Mouse (Mus musculus) hindbrain, embryonic 11.5 days (tissue): ENCODE measurements around the gene 1700016K19Rik. TPM values are rescaled to one million over a fixed set of nuclear protein-coding genes. Genes with fewer than 3 reads are reported as not detected.

Experiments used
- ATAC-seq: fragments of 200-750 bp; cut with Nextera tagmentation; 2 replicates; pipeline ENCODE4 v1.8.0; 2017; ENCODE audit warnings: mild to moderate bottlenecking, moderate TSS enrichment, moderate library complexity; ENCODE audit not compliant: low FRiP score
- DNase-seq: peaks from one replicate; pipeline ENCODE4 v3.0.0-alpha.2; 2015; ENCODE audit warnings: low spot score
- H3K27ac ChIP-seq: fragments of 300-500 bp; sonication (generic); 2 replicates; pipeline ENCODE4 v1.5.1; 2014; ENCODE audit warnings: mild to moderate bottlenecking, low read depth, low read length
- H3K27me3 ChIP-seq: fragments of 300-500 bp; sonication (generic); 2 replicates; pipeline ENCODE4 v1.6.1; 2014; ENCODE audit warnings: mild to moderate bottlenecking, low read length, moderate library complexity, mixed read lengths; ENCODE audit not compliant: control insufficient read depth, insufficient read depth
- H3K36me3 ChIP-seq: fragments of 300-500 bp; sonication (generic); 2 replicates; pipeline ENCODE4 v1.6.1; 2014; ENCODE audit warnings: mild to moderate bottlenecking, low read length, moderate library complexity, mixed read lengths; ENCODE audit not compliant: control insufficient read depth, insufficient read depth
- H3K4me1 ChIP-seq: fragments of 300-500 bp; sonication (generic); replicated peaks from 2 replicates; pipeline ENCODE4 v1.6.1; 2014; ENCODE audit warnings: low read length, mixed read lengths; ENCODE audit not compliant: control insufficient read depth, insufficient read depth
- H3K4me2 ChIP-seq: fragments of 300-500 bp; sonication (generic); replicated peaks from 2 replicates; pipeline ENCODE4 v1.6.1; 2014; ENCODE audit warnings: mild to moderate bottlenecking, low read depth, low read length
- H3K4me3 ChIP-seq: fragments of 300-500 bp; sonication (generic); 2 replicates; pipeline ENCODE4 v1.5.1; 2014; ENCODE audit warnings: low read depth, low read length
- H3K9ac ChIP-seq: fragments of 300-500 bp; sonication (generic); 2 replicates; pipeline ENCODE4 v1.6.1; 2014; ENCODE audit warnings: low read depth, low read length
- H3K9me3 ChIP-seq: fragments of 300-500 bp; sonication (generic); 2 replicates; pipeline ENCODE4 v1.6.1; 2016; ENCODE audit warnings: low read length; ENCODE audit not compliant: control insufficient read depth
- WGBS: fragments of 180-500 bp; shearing (Covaris S2); extraction: QIAGEN DNeasy Blood & Tissue Kit; methylation state at CpG from one replicate; pipeline ENCODE4 v1.1.7; 2014; 5-methylcytosine and 5-hydroxymethylcytosine counted together
- polyA plus RNA-seq: library from polyadenylated mRNA; unstranded; fragments of >200 nt; fragmentation: Nextera tagmentation; extraction: Ambion mirVana; gene quantifications from 2 replicates; pipeline ENCODE4 v1.2.1, GENCODE M21; 2014

The 1700016K19Rik gene
- polyA plus RNA-seq, 1 experiment from 2014 or later: 3.1 TPM

DNA sequence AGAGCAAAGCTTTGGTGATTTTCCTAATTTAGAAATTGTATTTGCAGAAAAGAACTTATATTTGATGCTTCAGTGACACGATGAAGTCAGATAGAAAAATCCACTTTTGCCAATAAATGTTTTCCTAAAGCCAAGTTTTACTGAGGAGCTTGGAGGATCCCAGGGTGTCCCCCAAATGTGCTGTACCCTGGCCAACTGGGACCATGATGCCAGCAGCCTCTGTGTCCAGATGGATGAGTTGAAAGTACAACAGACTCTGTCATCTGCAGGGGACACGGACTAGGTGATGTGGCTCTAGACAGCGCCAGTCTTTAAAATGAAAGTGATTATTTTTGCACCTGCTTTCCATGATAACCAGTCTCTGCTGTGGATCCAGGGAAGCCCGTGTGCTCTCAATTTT, 20.2 kb downstream of the 1700016K19Rik start:
- no peak overlapping the region for H3K9ac ChIP-seq
- WGBS: 92% methylated on average over 4 of the region's 4 CpGs

DNA sequence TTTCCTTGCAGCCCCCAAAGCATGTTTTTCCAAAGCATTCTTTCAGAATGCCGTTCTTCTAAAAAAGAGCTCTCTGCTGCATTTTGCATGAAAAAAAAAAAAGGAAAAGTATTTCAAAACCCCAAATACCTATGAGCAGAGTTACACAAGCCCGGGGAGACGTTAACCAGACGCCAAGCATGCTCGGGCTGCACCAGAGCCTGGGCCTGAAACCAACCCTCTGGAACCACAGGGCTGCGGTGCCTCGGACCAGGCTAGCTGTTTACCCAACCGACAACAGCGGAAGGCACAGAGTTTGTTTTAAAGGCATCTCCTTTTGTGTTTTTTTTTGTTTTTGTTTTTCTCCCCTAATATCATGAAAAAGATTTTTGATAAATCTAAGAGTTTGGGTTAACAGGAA, 21.2 kb downstream of the 1700016K19Rik start:
- no peak overlapping the region for H3K9ac ChIP-seq
- no peak overlapping the region for H3K4me3 ChIP-seq
- ATAC-seq (no peak), DNase-seq (no peak)
- no peaks in the 10 kb centered on the region for H3K36me3 ChIP-seq
- 0 out of 2 replicates have a peak, but pooled peaks cover 2% of the 10 kb centered on the region for H3K4me1 ChIP-seq
- 83% methylated on average over 9 of the region's 9 CpGs for WGBS
- H3K9me3 ChIP-seq: no peaks in the 10 kb centered on the region
- H3K27me3 ChIP-seq: no peaks in the 10 kb centered on the region
- H3K27ac ChIP-seq: no peak overlapping the region
- H3K4me2 ChIP-seq: no peak overlapping the region

More for the DNA sequence above, 20.2 kb downstream of the 1700016K19Rik start:
- no peak for ATAC-seq
- Histone ChIP-seq H3K9me3 (no peaks in the 10 kb centered on the region), H3K27ac (no peak overlapping the region), H3K36me3 (no peaks in the 10 kb centered on the region), H3K27me3 (no peaks in the 10 kb centered on the region), H3K4me1 (no peaks in the 10 kb centered on the region), H3K4me2 (no peak overlapping the region), H3K4me3 (no peak overlapping the region)
- DNase-seq: no peak

DNA sequence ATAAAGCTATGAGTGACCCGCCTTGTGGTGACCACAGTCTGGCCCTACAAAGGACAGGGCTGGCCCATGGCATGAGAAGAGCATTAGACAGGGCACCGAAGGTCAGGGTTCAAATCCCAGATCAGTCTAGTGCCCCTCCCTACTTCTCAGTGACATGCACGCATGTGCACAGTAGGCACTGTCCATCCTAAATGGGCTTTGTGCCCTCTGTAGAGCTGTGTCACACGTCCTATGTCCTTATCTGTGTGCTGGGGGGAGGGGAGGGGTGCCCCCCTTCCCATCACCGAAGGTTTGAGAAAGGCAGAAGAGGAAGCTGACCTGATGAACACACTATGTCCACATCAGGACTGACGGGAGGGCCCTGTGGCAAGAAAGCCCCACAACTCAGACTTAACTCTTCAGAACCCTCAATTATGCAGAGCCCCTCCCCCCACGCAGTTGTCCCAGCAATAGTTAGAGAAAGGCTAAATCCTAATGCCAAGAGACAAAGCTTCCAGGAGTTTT, 25.4 kb downstream of the 1700016K19Rik start:
- H3K4me2 ChIP-seq: no peak overlapping the region
- no peak overlapping the region for H3K9ac ChIP-seq
- no peaks in the 10 kb centered on the region for H3K36me3 ChIP-seq
- H3K27me3 ChIP-seq: 0 out of 2 replicates have a peak, but pooled peaks cover 3% of the 10 kb centered on the region
- ATAC-seq (no peak), DNase-seq (no peak)
- no peak overlapping the region for H3K4me3 ChIP-seq
- WGBS: 74% methylated on average over 7 of the region's 7 CpGs
- H3K9me3 ChIP-seq: no peaks in the 10 kb centered on the region
- H3K27ac ChIP-seq: no peak overlapping the region
- peaks cover 9% of the 10 kb centered on the region for H3K4me1 ChIP-seq

DNA sequence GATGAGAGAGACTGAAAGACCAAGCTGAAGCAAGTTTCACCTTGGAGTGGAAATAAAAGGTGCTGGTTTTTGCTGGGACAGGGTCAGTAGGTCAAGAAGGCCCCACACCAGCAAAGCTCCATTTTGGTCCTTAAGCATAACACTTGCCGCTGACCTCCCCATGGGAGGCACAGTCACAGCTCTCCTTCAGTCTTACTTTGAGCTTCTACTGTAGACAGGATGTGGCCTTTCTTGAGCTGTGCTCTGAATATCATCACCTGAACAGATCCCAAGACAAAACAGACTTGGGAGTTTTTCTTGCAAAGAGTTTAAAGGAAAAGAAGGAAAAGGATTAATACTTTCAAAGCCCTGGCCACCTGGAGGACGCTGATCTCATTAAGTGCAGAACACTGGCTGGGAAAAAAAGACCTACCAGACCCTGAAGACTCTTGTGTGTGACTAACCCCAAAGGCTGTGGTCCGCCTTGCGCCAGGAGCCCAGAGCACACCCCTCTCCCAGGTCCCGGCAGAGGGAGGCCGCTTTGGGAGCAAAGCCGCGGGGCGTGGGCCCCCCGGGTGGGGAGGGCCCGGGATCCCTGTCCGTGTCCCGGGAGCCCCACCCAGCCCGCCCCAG, 26.9 kb downstream of the 1700016K19Rik start:
- H3K27ac ChIP-seq: 0 out of 2 replicates have a peak overlapping the region, but pooled peaks have one; percentile 20
- DNase-seq (peak; percentile 22), ATAC-seq (peak; percentile 28)
- no peaks in the 10 kb centered on the region for H3K36me3 ChIP-seq
- H3K4me2 ChIP-seq: peak overlapping the region; percentile 88
- peak overlapping the region; percentile 60 for H3K4me3 ChIP-seq
- no peaks in the 10 kb centered on the region for H3K9me3 ChIP-seq
- 0 out of 2 replicates have a peak, but pooled peaks cover 3% of the 10 kb centered on the region for H3K27me3 ChIP-seq
- peak overlapping the region; percentile 69 for H3K9ac ChIP-seq
- peaks cover 9% of the 10 kb centered on the region for H3K4me1 ChIP-seq
- WGBS: 4% methylated on average over 13 of the region's 14 CpGs

DNA sequence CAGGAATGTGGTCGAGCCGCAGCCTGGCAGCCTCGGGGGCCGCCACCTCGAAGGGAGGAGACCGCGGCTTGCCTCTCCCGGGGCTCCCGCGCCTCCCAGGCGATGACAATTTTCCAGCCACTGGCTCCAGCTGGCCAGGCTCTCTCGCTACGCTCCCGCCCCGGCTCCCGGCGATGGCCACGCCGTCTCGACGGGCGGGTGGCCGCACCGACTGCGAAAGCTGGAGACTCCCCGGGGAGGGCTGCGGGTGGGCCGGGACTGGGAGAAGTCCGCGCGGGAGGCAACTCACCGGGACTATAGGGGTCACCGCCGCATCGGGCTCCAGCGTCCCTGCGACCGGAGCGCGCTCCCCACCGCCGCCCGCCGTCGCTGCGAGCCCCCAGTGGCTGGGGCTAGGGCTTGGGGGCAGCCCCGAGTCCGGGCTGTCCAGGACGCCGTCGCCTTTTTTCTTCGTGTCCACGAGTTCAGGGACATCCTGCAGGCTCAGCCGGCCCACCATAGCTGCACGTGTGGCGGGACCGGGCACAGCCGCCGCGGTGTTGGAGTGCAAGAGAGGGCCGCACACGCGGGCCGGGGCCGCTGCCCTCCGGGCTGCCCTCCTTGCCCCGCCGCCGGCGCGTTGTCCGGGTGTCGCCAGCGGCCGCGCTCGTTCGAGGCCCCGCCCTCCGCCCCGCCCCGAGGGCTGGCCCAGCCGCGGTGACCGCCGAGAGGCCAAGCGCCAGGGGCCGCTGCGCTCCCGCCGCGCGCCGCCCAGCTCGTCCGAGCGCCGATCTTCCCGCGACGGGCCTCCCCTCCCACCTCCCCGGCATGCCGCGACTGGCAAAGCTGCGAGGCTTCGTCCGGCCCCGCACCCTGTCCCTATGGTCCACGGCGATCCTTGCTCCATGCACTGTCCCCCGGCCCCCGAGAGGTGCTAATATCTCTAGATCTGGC, 27.7 kb downstream of the 1700016K19Rik start, which contains the start of gene Rflnb:
TSS of gene Rflnb (minus strand) at position 644 of the 933 bp plus-strand sequence.
- WGBS: 0% methylated on average over 77 of the region's 112 CpGs

DNA sequence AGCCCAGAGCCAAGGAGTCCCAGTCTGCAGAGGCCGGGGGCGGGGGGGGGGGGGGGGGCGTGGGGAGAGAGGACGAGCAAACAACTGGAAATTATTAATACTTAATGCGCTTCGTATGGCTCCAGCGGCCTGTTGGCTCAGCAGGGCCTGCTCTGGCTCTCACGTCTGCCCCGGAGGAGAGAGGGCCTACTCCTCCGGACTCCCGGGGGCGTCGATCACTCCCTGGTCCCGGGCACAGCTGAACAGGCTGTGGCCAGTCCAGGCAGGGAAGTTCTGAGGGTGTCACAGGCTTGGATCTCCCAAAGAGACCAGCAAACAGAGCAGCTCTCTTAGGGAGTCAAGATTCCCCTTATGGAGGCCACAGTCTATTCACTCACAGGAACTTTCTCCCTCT, 28.4 kb downstream of the 1700016K19Rik start:
- 3% methylated on average over 10 of the region's 14 CpGs for WGBS
- H3K4me3 ChIP-seq: peak overlapping the region; percentile 60
- DNase-seq (peak; percentile 45), ATAC-seq (peak; percentile 57; the same call in 1 of the 2 replicates)
- peak overlapping the region; percentile 20; the same call in 1 of the 2 replicates for H3K27ac ChIP-seq
- peaks cover 9% of the 10 kb centered on the region for H3K4me1 ChIP-seq
- peak overlapping the region; percentile 69 for H3K9ac ChIP-seq
- H3K9me3 ChIP-seq: no peaks in the 10 kb centered on the region
- no peaks in the 10 kb centered on the region for H3K36me3 ChIP-seq
- H3K4me2 ChIP-seq: peak overlapping the region; percentile 88
- 0 out of 2 replicates have a peak, but pooled peaks cover 3% of the 10 kb centered on the region for H3K27me3 ChIP-seq

More for the DNA sequence above, 27.7 kb downstream of the 1700016K19Rik start, which contains the start of gene Rflnb:
- peak within 1 kb of the TSS; percentile 60 for H3K4me3 ChIP-seq
- peaks cover 9% of the 10 kb centered on the region for H3K4me1 ChIP-seq
- no peaks in the 10 kb centered on the region for H3K9me3 ChIP-seq
- DNase-seq (peak; percentile 91), ATAC-seq (peak; percentile 86)
- peak within 1 kb of the TSS; percentile 88 for H3K4me2 ChIP-seq
- 0 out of 2 replicates have a peak, but pooled peaks cover 3% of the 10 kb centered on the region for H3K27me3 ChIP-seq
- peak within 1 kb of the TSS; percentile 20; the same call in 1 of the 2 replicates for H3K27ac ChIP-seq
- no peaks in the 10 kb centered on the region for H3K36me3 ChIP-seq
- peak within 1 kb of the TSS; percentile 69 for H3K9ac ChIP-seq

DNA sequence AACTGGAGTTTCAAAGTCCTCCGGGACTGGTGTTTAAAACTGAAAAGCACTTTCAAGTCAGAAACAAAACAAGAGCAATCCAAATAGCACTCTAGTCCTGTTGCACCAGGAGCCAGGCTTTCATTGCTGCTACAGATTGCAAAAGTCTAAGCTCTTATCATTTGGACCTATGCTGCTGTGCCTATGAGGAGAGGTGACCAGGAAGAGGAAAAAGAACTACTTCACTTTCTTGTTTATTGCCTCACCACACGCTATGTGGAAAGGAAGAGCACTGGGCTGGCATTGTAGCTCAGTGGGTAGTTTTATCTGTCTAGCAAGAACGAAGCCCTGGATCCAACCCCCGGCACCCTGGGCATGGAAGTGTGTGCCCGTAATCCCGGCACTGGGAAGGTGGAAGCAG, 33.6 kb downstream of the 1700016K19Rik start:
- H3K27me3 ChIP-seq: 0 out of 2 replicates have a peak, but pooled peaks cover 3% of the 10 kb centered on the region
- WGBS: 85% methylated on average over 6 of the region's 6 CpGs
- no peak overlapping the region for H3K9ac ChIP-seq
- H3K4me3 ChIP-seq: no peak overlapping the region
- H3K4me2 ChIP-seq: no peak overlapping the region
- H3K4me1 ChIP-seq: no peaks in the 10 kb centered on the region
- no peaks in the 10 kb centered on the region for H3K36me3 ChIP-seq
- DNase-seq (no peak), ATAC-seq (no peak)
- no peak overlapping the region for H3K27ac ChIP-seq
- H3K9me3 ChIP-seq: no peaks in the 10 kb centered on the region

DNA sequence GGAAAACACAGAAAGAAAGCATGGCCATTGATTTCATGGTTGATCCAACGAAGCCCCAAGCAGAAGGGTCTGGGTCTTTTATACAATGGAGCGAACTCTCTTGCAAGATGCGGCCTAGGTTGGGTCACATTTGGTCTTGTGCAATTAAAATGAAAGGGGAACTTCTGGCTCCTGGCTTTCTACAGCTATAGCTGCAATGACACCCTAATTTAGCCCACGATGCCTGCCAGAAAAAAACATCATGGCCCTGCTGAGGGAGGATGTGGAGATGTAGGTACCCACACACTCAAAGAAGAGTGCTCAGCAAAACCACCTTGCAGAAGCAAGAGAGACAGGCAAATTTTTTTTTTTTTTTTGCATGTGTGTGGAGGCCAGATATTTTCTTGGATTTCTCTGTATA, 34.1 kb downstream of the 1700016K19Rik start:
- H3K4me3 ChIP-seq: no peak overlapping the region
- H3K36me3 ChIP-seq: no peaks in the 10 kb centered on the region
- 70% methylated on average over 4 of the region's 4 CpGs for WGBS
- DNase-seq: no peak
- H3K9ac ChIP-seq: no peak overlapping the region
- no peaks in the 10 kb centered on the region for H3K9me3 ChIP-seq
- H3K27ac ChIP-seq: no peak overlapping the region
- H3K4me2 ChIP-seq: no peak overlapping the region
- ATAC-seq: no peak
- H3K4me1 ChIP-seq: no peaks in the 10 kb centered on the region
- H3K27me3 ChIP-seq: 0 out of 2 replicates have a peak, but pooled peaks cover 3% of the 10 kb centered on the region
